Comparison of ENCODE assay signal across 7 mouse cellular contexts in genomic region chr11:108586551-108587184, GRCm38 (mm10).
DNase-seq lines count a peak whose midpoint lies in the region.

No protein-coding gene starts in this region.

- intact Hi-C loops in left cerebral cortex, postnatal 4 days (cut with DNase I) = no loop called here
- intact Hi-C loops in gastrocnemius, postnatal 14 days (cut with DNase I; ENCODE audit: low total_unique reads) = no loop called here

- peak; percentile 3 for DNase-seq in left cerebral cortex, postnatal 4 days
- DNase-seq in left cerebral cortex, adult 11 months (ENCODE audit: low spot score) = no peak
- DNase-seq in brain, adult 2 months (ENCODE audit: low read depth, low spot score) = peak; percentile 43
- DNase-seq in embryo, embryonic 9.5 days (ENCODE audit: extremely low spot score) = peak; percentile 56
- DNase-seq in lung, postnatal 10 days = peak; percentile 34
- DNase-seq in gastrocnemius, postnatal 14 days = no peak
- no peak for DNase-seq in layer of hippocampus, adult 9-11 months

Comparison
In these comparisons a context has a peak if more than half of its experiments do, and no peak if none do; other contexts are left out.
1. DNase-seq: peak in left cerebral cortex, postnatal 4 days (single experiment), brain, adult 2 months (single experiment), embryo, embryonic 9.5 days (single experiment) and lung, postnatal 10 days (single experiment); none in left cerebral cortex, adult 11 months (single experiment), gastrocnemius, postnatal 14 days (single experiment) and layer of hippocampus, adult 9-11 months (single experiment).